Mouse (Mus musculus): ENCODE data around the gene Cpne8. TPM values are rescaled to one million over a fixed set of nuclear protein-coding genes. Genes with fewer than 3 reads are reported as not detected.

Cpne8 gene
- polyA plus RNA-seq, 2 experiments: 16.2 to 18.4 TPM

DNA sequence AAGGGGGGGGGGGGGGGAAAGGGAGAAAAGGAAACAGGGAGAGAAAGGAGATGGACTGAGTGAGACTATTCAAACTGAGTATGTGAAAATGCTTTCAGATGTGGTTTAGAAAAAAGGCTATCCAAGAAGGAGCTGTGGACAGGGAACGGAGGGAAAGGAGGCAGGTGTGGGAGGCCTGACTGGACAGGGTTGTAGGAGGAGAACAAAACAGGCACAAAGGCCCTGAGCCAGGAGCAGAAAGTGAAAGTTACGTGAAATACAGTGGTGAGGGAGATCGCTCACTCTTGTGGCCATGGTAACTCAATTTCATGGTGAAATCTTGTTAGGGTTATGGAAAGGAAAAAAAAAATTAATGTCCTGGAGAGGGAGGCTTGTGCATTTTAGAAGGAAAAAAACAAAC lies 14.6 kb downstream of the Cpne8 start:
- 69% methylated on average over 3 of the region's 3 CpGs for WGBS
- TF ChIP-seq POLR2A (IDR thresholded peaks at IDR 0.05; ENCODE audit: borderline replicate concordance, extremely low read depth, insufficient read depth, insufficient read length): no peak

GRCm38 (mm10) chr15:90663631-90664030 lies 15.6 kb downstream of the Cpne8 start:
- ATAC-seq (ENCODE audit: low FRiP score, low read depth) (no peak), DNase-seq (ENCODE audit: low spot score) (no peak)
- H3K4me3 ChIP-seq (replicated peaks; ENCODE audit: low read length): no peak overlapping the region
- WGBS: 80% methylated on average over 4 of the region's 4 CpGs
- H3K4me2 ChIP-seq (replicated peaks; ENCODE audit: low read depth, low read length, severe bottlenecking): no peak overlapping the region
- no peak for TF ChIP-seq POLR2A (IDR thresholded peaks at IDR 0.05; ENCODE audit: borderline replicate concordance, extremely low read depth, insufficient read depth, insufficient read length)
- no peak overlapping the region for H3K9ac ChIP-seq (ENCODE audit: low read depth, low read length, severe bottlenecking)
- no peaks in the 10 kb centered on the region for H3K9me3 ChIP-seq (ENCODE audit: control insufficient read depth, low read length)
- no peaks in the 10 kb centered on the region for H3K27me3 ChIP-seq (ENCODE audit: control insufficient read depth, insufficient read depth, low read length)
- no peaks in the 10 kb centered on the region for H3K4me1 ChIP-seq (ENCODE audit: control insufficient read depth, insufficient read depth, low read length)
- H3K36me3 ChIP-seq (ENCODE audit: control insufficient read depth, insufficient read depth, low read length): no peaks in the 10 kb centered on the region
- no peak overlapping the region for H3K27ac ChIP-seq (replicated peaks; ENCODE audit: low read depth, low read length)

More for the DNA sequence above, 14.6 kb downstream of the Cpne8 start:
- H3K4me1 ChIP-seq (ENCODE audit: control insufficient read depth, insufficient read depth, low read length): no peaks in the 10 kb centered on the region
- DNase-seq (ENCODE audit: low spot score): no peak
- no peaks in the 10 kb centered on the region for H3K9me3 ChIP-seq (ENCODE audit: control insufficient read depth, low read length)
- ATAC-seq (ENCODE audit: low FRiP score, low read depth): no peak
- no peak overlapping the region for H3K4me2 ChIP-seq (replicated peaks; ENCODE audit: low read depth, low read length, severe bottlenecking)
- no peak overlapping the region for H3K27ac ChIP-seq (replicated peaks; ENCODE audit: low read depth, low read length)
- no peaks in the 10 kb centered on the region for H3K27me3 ChIP-seq (ENCODE audit: control insufficient read depth, insufficient read depth, low read length)
- H3K9ac ChIP-seq (ENCODE audit: low read depth, low read length, severe bottlenecking): no peak overlapping the region
- H3K4me3 ChIP-seq (replicated peaks; ENCODE audit: low read length): no peak overlapping the region
- no peaks in the 10 kb centered on the region for H3K36me3 ChIP-seq (ENCODE audit: control insufficient read depth, insufficient read depth, low read length)

- WGBS: 77% methylated on average over 3 of the region's 3 CpGs
- H3K27ac ChIP-seq (replicated peaks; ENCODE audit: low read depth, low read length): no peak overlapping the region
- H3K27me3 ChIP-seq (ENCODE audit: control insufficient read depth, insufficient read depth, low read length): no peaks in the 10 kb centered on the region
- no peak for TF ChIP-seq POLR2A (IDR thresholded peaks at IDR 0.05; ENCODE audit: borderline replicate concordance, extremely low read depth, insufficient read depth, insufficient read length)
- H3K36me3 ChIP-seq (ENCODE audit: control insufficient read depth, insufficient read depth, low read length): no peaks in the 10 kb centered on the region
- DNase-seq (ENCODE audit: low spot score) (no peak), ATAC-seq (ENCODE audit: low FRiP score, low read depth) (no peak)
- H3K4me2 ChIP-seq (replicated peaks; ENCODE audit: low read depth, low read length, severe bottlenecking): no peak overlapping the region
- H3K4me3 ChIP-seq (replicated peaks; ENCODE audit: low read length): no peak overlapping the region
- H3K4me1 ChIP-seq (ENCODE audit: control insufficient read depth, insufficient read depth, low read length): no peaks in the 10 kb centered on the region
- no peak overlapping the region for H3K9ac ChIP-seq (ENCODE audit: low read depth, low read length, severe bottlenecking)
- no peaks in the 10 kb centered on the region for H3K9me3 ChIP-seq (ENCODE audit: control insufficient read depth, low read length)
Measured at GRCm38 (mm10) chr15:90660723-90661122, 18.5 kb downstream of the Cpne8 start.

- no peak for TF ChIP-seq POLR2A (IDR thresholded peaks at IDR 0.05; ENCODE audit: borderline replicate concordance, extremely low read depth, insufficient read depth, insufficient read length)
- H3K27ac ChIP-seq (replicated peaks; ENCODE audit: low read depth, low read length): no peak overlapping the region
- H3K4me3 ChIP-seq (replicated peaks; ENCODE audit: low read length): no peak overlapping the region
- no peaks in the 10 kb centered on the region for H3K36me3 ChIP-seq (ENCODE audit: control insufficient read depth, insufficient read depth, low read length)
- H3K4me2 ChIP-seq (replicated peaks; ENCODE audit: low read depth, low read length, severe bottlenecking): no peak overlapping the region
- no peaks in the 10 kb centered on the region for H3K27me3 ChIP-seq (ENCODE audit: control insufficient read depth, insufficient read depth, low read length)
- H3K9me3 ChIP-seq (ENCODE audit: control insufficient read depth, low read length): no peaks in the 10 kb centered on the region
- DNase-seq (ENCODE audit: low spot score) (no peak), ATAC-seq (ENCODE audit: low FRiP score, low read depth) (no peak)
- H3K4me1 ChIP-seq (ENCODE audit: control insufficient read depth, insufficient read depth, low read length): no peaks in the 10 kb centered on the region
- H3K9ac ChIP-seq (ENCODE audit: low read depth, low read length, severe bottlenecking): no peak overlapping the region
- WGBS: 31% methylated on average over 2 of the region's 2 CpGs
Measured at GRCm38 (mm10) chr15:90658053-90658452, 21.2 kb downstream of the Cpne8 start.

DNA sequence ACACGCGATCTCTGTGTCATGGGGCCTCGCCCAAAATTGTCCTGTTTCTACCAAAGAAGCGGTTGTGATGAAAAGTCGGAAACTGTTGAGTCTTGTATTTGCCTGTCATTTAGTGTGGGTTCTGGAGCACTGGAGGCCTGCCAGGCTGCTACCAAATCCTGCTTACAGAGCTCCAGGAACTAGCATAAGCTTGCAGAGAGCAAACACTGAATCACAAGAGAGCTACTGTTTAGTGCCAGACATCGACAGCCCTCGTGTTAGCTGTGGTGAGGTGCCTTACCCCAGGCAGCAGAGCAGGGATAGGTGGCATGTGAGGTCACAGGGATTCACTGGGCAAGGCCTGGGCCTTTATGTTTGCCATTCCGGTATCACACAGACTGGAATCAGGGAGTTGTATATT lies 22.7 kb downstream of the Cpne8 start:
- H3K9ac ChIP-seq (ENCODE audit: low read depth, low read length, severe bottlenecking): no peak overlapping the region
- no peak for ATAC-seq (ENCODE audit: low FRiP score, low read depth)
- 74% methylated on average over 8 of the region's 8 CpGs for WGBS
- H3K9me3 ChIP-seq (ENCODE audit: control insufficient read depth, low read length): no peaks in the 10 kb centered on the region
- no peak overlapping the region for H3K4me2 ChIP-seq (replicated peaks; ENCODE audit: low read depth, low read length, severe bottlenecking)
- no peak for TF ChIP-seq POLR2A (IDR thresholded peaks at IDR 0.05; ENCODE audit: borderline replicate concordance, extremely low read depth, insufficient read depth, insufficient read length)
- no peaks in the 10 kb centered on the region for H3K27me3 ChIP-seq (ENCODE audit: control insufficient read depth, insufficient read depth, low read length)
- H3K36me3 ChIP-seq (ENCODE audit: control insufficient read depth, insufficient read depth, low read length): no peaks in the 10 kb centered on the region
- no peaks in the 10 kb centered on the region for H3K4me1 ChIP-seq (ENCODE audit: control insufficient read depth, insufficient read depth, low read length)
- no peak overlapping the region for H3K4me3 ChIP-seq (replicated peaks; ENCODE audit: low read length)
- DNase-seq (ENCODE audit: low spot score): no peak
- H3K27ac ChIP-seq (replicated peaks; ENCODE audit: low read depth, low read length): no peak overlapping the region
